Mouse (Mus musculus): ENCODE measurements around the gene Nsf. TPM values are rescaled to one million over a fixed set of nuclear protein-coding genes. Genes with fewer than 3 reads are reported as not detected.

The Nsf gene
- total and polyA plus RNA-seq, 3 experiments = 37.9 to 40.2 TPM; not detected in 1

DNA sequence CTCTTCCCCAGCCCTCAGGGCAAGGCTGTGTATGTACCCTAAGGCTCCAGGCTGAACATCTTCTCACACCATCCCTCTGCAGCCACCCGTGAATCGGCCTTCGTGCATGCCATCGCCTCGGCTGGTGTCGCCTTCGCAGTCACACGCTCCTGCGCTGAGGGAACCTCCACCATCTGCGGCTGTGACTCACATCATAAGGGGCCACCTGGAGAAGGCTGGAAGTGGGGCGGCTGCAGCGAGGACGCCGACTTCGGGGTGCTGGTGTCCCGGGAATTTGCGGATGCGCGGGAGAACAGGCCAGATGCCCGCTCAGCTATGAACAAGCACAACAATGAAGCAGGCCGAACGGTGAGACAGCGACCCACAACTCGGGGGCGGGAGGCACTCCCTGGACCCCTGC is 142.6 kb downstream of the Nsf start:
- TF ChIP-seq ZNF384 (IDR thresholded peaks at IDR 0.05; ENCODE audit: low read depth, low read length) = no peak
- TF ChIP-seq MEF2A (IDR thresholded peaks at IDR 0.05; ENCODE audit: extremely low read depth, insufficient replicate concordance, low read depth, low read length, poor library complexity, severe bottlenecking) = no peak
- TF ChIP-seq KAT2A (conservative IDR thresholded peaks at IDR 0.05; ENCODE audit: low read depth, low read length) = no peak
- TF ChIP-seq HCFC1 (IDR thresholded peaks at IDR 0.05; ENCODE audit: low read depth, low read length) = no peak
- no peak for TF ChIP-seq UBTF (IDR thresholded peaks at IDR 0.05; ENCODE audit: borderline replicate concordance, insufficient read depth, low read depth, low read length)
- TF ChIP-seq GABPA (IDR thresholded peaks at IDR 0.05; ENCODE audit: low read depth, low read length) = no peak
- TF ChIP-seq BHLHE40 (IDR thresholded peaks at IDR 0.05; ENCODE audit: borderline replicate concordance, low read depth, low read length) = no peak
- TF ChIP-seq NELFE (IDR thresholded peaks at IDR 0.05; ENCODE audit: low read depth, low read length) = no peak
- no peak for TF ChIP-seq CHD2 (IDR thresholded peaks at IDR 0.05; ENCODE audit: low read length)
- no peak for TF ChIP-seq POLR2AphosphoS5 (IDR thresholded peaks at IDR 0.05; ENCODE audit: borderline replicate concordance, low read depth, low read length)
- TF ChIP-seq ETS1 (IDR thresholded peaks at IDR 0.05; ENCODE audit: low read depth, low read length) = no peak
- TF ChIP-seq SIN3A (IDR thresholded peaks at IDR 0.05; ENCODE audit: low read length) = no peak
- TF ChIP-seq MYC (IDR thresholded peaks at IDR 0.05; ENCODE audit: low read depth, low read length) = no peak
- TF ChIP-seq CHD1 (IDR thresholded peaks at IDR 0.05; ENCODE audit: low read depth, low read length) = no peak
- TF ChIP-seq MAZ (IDR thresholded peaks at IDR 0.05; ENCODE audit: low read depth, low read length) = no peak
- TF ChIP-seq RCOR1 (IDR thresholded peaks at IDR 0.05; ENCODE audit: low read depth, low read length) = no peak
- TF ChIP-seq SMC3 (IDR thresholded peaks at IDR 0.05; ENCODE audit: low read depth, low read length) = no peak
- TF ChIP-seq MAX (IDR thresholded peaks at IDR 0.05; ENCODE audit: low read length) = no peak
- Histone ChIP-seq H3K27me3 (ENCODE audit: control insufficient read depth in 1 of 2, insufficient read depth in 2 of 2, low read length in 2 of 2) (no peaks in the 10 kb centered on the region; a peak in 1 of 4 replicates), H3K36me3 (ENCODE audit: control insufficient read depth in 1 of 2, insufficient read depth in 2 of 2, low read length in 2 of 2) (no peaks in the 10 kb centered on the region), H3K9me3 (replicated peaks; ENCODE audit: insufficient read depth, low read length) (no peaks in the 10 kb centered on the region), H3K4me1 (ENCODE audit: control insufficient read depth in 1 of 2, insufficient read depth in 2 of 2, low read length in 2 of 2) (no peaks in the 10 kb centered on the region), H3K4me3 (ENCODE audit: control insufficient read depth in 1 of 2, insufficient read depth in 1 of 2, low read depth in 2 of 2, low read length in 2 of 2) (no peak overlapping the region), H3K9ac (ENCODE audit: control insufficient read depth, low read depth, low read length, poor library complexity, severe bottlenecking) (no peak overlapping the region), H3K79me2 (ENCODE audit: control insufficient read depth, insufficient read depth, low read length, poor library complexity) (no peaks in the 10 kb centered on the region), H3K27ac (ENCODE audit: control insufficient read depth, low read depth, low read length) (no peak overlapping the region)
- no peak for DNase-seq (ENCODE audit: low read depth, low spot score)

DNA sequence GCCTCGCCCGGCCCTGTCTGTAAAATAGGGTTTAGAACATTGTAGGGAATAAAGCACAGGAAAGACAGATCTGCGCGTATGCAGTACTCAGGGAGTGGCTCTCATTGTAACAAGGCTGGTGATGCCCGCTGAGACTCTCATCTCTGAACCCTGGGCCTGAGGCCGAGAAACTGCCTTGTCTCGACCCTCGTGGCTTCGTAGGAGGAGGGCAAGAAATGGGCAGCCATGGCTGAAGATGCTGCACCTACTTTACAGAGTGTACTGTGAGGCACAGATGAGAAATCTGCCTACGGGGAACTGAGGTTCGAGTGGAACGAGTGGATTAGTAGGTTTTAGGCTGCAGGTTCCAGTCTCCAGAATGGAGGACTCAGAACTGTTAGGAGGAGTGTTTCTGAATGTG is 143.2 kb downstream of the Nsf start:
- H3K79me2 ChIP-seq (ENCODE audit: control insufficient read depth, insufficient read depth, low read length, poor library complexity) = no peaks in the 10 kb centered on the region
- no peak overlapping the region for H3K27ac ChIP-seq (ENCODE audit: control insufficient read depth, low read depth, low read length)
- H3K36me3 ChIP-seq (ENCODE audit: control insufficient read depth in 1 of 2, insufficient read depth in 2 of 2, low read length in 2 of 2) = no peaks in the 10 kb centered on the region
- no peaks in the 10 kb centered on the region for H3K4me1 ChIP-seq (ENCODE audit: control insufficient read depth in 1 of 2, insufficient read depth in 2 of 2, low read length in 2 of 2)
- DNase-seq (ENCODE audit: low read depth, low spot score) = no peak
- no peaks in the 10 kb centered on the region for H3K9me3 ChIP-seq (replicated peaks; ENCODE audit: insufficient read depth, low read length)
- no peak for TF ChIP-seq MAZ (IDR thresholded peaks at IDR 0.05; ENCODE audit: low read depth, low read length)
- TF ChIP-seq CTCF (IDR thresholded peaks at IDR 0.05 in 2 of 3, conservative IDR thresholded peaks at IDR 0.05 in 1 of 3; ENCODE audit: control insufficient read depth in 1 of 3, insufficient read depth in 1 of 3, low read depth in 2 of 3, low read length in 3 of 3, poor library complexity in 1 of 3, severe bottlenecking in 1 of 3) = no peak
- no peak for TF ChIP-seq CHD2 (IDR thresholded peaks at IDR 0.05; ENCODE audit: low read length)
- TF ChIP-seq ZNF384 (IDR thresholded peaks at IDR 0.05; ENCODE audit: low read depth, low read length) = no peak
- TF ChIP-seq GABPA (IDR thresholded peaks at IDR 0.05; ENCODE audit: low read depth, low read length) = no peak
- TF ChIP-seq MAFK (IDR thresholded peaks at IDR 0.05; ENCODE audit: borderline replicate concordance, low read depth, low read length) = no peak
- TF ChIP-seq USF1 (IDR thresholded peaks at IDR 0.05; ENCODE audit: low read depth, low read length) = no peak
- TF ChIP-seq POLR2AphosphoS2 (IDR thresholded peaks at IDR 0.05; ENCODE audit: low read length) = no peak
- TF ChIP-seq EP300 (IDR thresholded peaks at IDR 0.05; ENCODE audit: low read depth in 1 of 2, low read length in 2 of 2) = no peak
- no peak for TF ChIP-seq ZC3H11A (IDR thresholded peaks at IDR 0.05; ENCODE audit: low read depth, low read length)
- TF ChIP-seq NELFE (IDR thresholded peaks at IDR 0.05; ENCODE audit: low read depth, low read length) = no peak
- TF ChIP-seq RAD21 (IDR thresholded peaks at IDR 0.05; ENCODE audit: low read depth, low read length) = no peak
- TF ChIP-seq MAX (IDR thresholded peaks at IDR 0.05; ENCODE audit: low read length) = no peak
- TF ChIP-seq ZKSCAN1 (IDR thresholded peaks at IDR 0.05; ENCODE audit: low read depth, low read length) = no peak
- TF ChIP-seq POLR2A (IDR thresholded peaks at IDR 0.05; ENCODE audit: control insufficient read depth in 1 of 2, insufficient read depth in 1 of 2, low read depth in 1 of 2, low read length in 2 of 2, poor library complexity in 1 of 2) = no peak
- no peak for TF ChIP-seq E2F4 (IDR thresholded peaks at IDR 0.05; ENCODE audit: borderline replicate concordance, low read depth, low read length)
- TF ChIP-seq RCOR1 (IDR thresholded peaks at IDR 0.05; ENCODE audit: low read depth, low read length) = no peak
- no peak overlapping the region for H3K4me3 ChIP-seq (ENCODE audit: control insufficient read depth in 1 of 2, insufficient read depth in 1 of 2, low read depth in 2 of 2, low read length in 2 of 2)
- no peaks in the 10 kb centered on the region; a peak in 1 of 4 replicates for H3K27me3 ChIP-seq (ENCODE audit: control insufficient read depth in 1 of 2, insufficient read depth in 2 of 2, low read length in 2 of 2)
- no peak overlapping the region for H3K9ac ChIP-seq (ENCODE audit: control insufficient read depth, low read depth, low read length, poor library complexity, severe bottlenecking)
